Mouse (Mus musculus): ENCODE results near the gene Hs6st3.
A peak's percentile ranks its signal among the peaks of the same experiment; 100 is the strongest.
"Not testable (repeated sequence)": the region's sequence is repeated elsewhere in the genome, so short reads cannot be mapped to it uniquely, and the experiment has no call there.

Gene Hs6st3

DNA sequence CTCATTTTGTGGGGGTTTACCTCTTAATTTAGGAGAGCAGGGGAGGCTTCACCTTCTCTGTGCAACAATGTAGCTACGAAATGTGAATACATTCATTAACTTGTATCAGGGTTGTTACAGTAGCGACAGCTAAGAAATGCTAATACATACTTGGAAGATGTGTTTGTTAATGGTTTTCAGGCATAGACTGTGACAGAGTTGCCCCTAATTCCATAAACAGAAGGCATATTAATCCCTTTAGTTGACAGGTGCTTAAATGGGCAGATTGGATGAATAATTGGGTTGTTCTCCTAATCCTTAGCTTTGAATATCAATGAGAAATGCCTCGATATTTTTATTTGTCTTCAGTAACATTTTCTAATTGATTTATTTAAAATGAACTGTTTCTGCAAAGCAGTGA is 314.7 kb downstream of the Hs6st3 start:
- no peak for DNase-seq (ENCODE audit: low spot score)

- DNase-seq (ENCODE audit: low spot score) = no peak
Observed at GRCm38 (mm10) chr14:119464308-119464707, 326.2 kb downstream of the Hs6st3 start.

GRCm38 (mm10) chr14:119464883-119465282 is 326.7 kb downstream of the Hs6st3 start:
- no peak for DNase-seq (ENCODE audit: low spot score)

- peak; percentile 63 for DNase-seq (ENCODE audit: low spot score)
Observed at GRCm38 (mm10) chr14:119466899-119467588, 328.9 kb downstream of the Hs6st3 start.

DNA sequence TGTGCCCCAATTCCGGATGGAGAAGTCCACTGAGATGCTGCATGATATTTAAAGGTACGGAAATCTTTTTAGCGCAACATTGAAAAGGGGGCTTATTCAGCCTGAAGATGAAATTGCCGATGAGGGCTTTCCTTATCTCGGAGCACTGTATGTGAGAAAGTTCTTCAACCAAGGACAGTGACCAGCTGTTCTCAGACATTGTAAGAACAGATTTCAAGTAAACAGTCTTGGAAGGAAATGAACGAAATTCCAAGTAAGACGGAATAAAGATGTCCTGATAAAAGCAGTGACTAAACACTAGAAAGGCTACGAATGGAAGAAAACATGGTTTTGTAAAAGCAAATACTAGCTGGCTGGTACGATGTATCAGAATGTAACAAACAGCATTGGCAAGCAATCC is 338.4 kb downstream of the Hs6st3 start:
- no peak for DNase-seq (ENCODE audit: low spot score)

GRCm38 (mm10) chr14:119477836-119478235 is 339.7 kb downstream of the Hs6st3 start:
- no peak for DNase-seq (ENCODE audit: low spot score)

DNA sequence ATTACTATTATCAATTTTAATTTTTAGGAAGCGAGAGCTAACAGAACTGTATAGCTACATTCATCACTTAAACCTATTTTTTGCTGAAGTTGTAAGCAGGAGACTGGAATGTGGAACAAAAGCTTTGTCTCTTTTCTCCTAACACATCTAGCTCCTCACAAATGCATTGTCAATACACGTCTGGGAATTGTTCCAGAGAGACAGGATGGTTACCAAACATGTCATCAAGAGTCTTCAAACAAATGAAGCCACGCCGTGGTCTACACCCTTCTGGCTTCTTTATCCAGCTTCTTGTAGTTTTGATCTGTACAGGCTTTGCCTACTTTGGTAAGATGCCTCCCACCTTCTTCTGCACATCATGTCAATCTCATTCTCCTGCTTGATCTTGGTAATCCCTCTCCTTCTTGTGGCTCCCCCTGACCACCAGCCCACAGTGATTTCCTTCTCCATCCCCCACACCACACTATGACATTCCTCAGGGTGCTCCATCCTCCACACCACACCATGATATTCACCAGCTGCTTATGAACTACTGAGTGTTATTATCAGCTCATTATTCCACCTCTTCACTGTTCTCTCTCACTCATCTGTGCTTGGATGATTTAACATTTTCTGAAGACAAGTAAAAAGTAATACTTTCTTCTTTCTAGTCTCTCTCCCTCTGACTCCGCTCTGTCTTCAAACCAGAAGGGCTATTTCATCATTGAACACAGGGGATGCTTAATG is 351.0 kb downstream of the Hs6st3 start:
- DNase-seq (ENCODE audit: low spot score) = no peak

DNA sequence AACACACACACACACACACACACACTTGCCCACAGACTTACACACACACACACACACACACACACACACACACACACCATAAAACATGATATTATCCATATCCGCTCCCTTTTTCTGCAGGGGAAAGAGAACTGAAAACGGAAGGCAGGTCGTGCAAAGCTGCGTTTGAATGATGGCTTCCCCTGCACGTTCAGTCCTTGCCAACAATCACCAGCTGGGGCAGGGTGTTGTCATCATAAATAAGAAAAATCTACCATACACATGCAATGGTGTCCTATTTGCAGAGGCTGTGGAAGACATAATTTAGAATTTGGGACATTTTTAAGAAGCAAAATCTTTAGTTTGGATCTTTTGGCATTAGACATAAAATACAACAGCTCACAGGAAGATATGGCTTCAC is 382.5 kb downstream of the Hs6st3 start:
- DNase-seq (ENCODE audit: low spot score) = no peak

- no peak for DNase-seq (ENCODE audit: low spot score)
Observed at GRCm38 (mm10) chr14:119521056-119521455, 382.9 kb downstream of the Hs6st3 start.

- DNase-seq (ENCODE audit: low spot score) = no peak
Observed at GRCm38 (mm10) chr14:119532889-119533546, 394.9 kb downstream of the Hs6st3 start.

DNA sequence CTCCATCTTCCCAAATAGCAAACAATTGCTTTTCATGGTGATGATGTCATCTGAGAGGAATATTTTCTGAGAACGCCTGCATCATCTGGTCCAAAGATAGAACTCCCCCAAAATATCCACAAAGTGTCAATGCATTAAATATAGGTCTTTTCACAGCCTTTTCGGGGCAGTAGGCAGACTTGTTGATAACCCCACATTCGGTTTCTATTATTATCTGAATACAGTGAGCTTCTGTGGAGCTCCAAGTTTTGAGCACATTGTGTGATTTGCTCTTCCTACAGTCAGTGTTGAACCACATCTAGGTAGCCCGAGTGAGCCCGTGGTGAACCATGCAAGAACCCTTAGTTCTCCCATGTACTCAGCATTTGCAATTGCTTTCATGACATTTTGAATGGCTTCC is 402.4 kb downstream of the Hs6st3 start:
- DNase-seq (ENCODE audit: low spot score) = no peak

DNA sequence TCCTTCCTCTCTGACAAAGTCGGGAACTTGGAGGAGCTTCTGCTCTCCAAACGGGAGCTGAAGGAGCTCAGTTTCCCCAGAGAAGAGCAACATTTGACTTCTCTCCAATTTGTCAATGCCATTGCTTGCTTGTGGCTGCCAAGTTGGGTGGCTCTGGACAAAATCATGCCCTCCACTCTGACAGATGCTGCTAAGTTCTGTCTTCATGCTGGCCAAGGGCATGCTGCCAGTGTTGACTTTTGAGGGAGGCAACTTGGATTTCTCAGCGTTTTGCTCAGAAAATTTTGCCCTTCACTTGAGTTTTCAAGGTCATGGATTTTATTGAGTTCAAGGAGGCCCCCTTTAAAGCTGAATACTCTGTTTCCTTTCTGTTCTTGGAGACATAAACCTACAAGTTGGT is 406.5 kb downstream of the Hs6st3 start:
- DNase-seq (ENCODE audit: low spot score) = peak; percentile 69

- no peak for DNase-seq (ENCODE audit: low spot score)
Observed at GRCm38 (mm10) chr14:119558356-119558755, 420.2 kb downstream of the Hs6st3 start.

DNA sequence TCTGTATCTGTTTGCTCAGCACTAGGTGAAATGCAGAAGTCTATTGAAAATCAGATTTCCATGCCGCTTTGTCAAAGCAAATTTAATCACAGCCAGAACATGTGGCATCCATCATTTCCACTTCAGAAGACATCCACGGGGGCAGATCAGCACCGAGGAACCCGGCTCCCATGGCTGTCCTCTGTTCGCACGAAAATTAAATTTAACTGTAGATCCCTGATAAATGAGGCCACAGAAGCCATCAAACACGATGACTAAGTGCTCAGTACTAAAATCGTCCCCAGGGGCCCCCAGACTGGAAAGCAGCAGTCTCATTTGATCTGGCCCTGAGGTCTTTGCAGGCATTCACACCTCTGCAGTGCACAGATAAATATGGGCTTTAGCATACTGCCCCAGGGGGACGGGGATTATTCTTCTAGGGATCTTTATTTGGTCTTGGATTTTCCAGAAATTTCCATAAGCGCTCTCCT is 443.9 kb downstream of the Hs6st3 start:
- DNase-seq (ENCODE audit: low spot score) = peak; percentile 87

DNA sequence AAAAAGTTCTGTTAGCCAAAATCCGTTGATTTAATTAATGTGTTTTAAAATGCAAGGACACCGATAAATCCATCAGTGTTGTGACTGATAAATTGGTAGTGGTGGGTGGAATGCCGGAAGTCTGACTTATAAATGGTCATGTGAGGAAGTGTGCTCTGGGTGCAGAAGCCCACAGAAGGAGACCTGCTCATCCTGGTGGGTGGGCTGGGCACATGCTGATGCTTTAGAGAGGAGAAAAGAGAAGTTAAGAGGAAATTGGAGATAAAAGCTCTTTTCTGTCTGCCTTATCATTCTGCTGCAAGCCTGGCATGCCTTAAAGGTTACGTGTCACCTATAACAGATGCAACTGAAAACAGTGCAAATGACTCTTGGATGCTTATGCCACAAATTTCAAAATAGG is 446.9 kb downstream of the Hs6st3 start:
- DNase-seq (ENCODE audit: low spot score) = no peak

DNA sequence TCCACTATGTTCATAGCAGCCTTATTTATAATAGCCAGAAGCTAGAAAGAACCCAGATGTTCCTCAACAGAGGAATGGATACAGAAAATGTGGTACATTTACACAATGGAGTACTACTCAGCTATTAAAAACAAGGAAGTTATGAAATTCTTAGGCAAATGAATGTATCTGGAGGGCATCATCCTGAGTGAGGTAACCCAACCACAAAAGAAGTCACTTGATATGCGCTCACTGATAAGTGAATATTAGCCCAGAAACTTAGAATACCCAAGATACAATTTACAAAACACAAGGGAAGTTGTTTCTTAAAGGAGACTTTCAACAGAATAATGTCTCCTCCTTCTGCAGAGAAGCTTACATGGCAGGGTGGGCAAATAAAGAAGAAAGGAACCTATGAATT is 449.2 kb downstream of the Hs6st3 start:
- not testable (repeated sequence) for DNase-seq (ENCODE audit: low spot score)

DNA sequence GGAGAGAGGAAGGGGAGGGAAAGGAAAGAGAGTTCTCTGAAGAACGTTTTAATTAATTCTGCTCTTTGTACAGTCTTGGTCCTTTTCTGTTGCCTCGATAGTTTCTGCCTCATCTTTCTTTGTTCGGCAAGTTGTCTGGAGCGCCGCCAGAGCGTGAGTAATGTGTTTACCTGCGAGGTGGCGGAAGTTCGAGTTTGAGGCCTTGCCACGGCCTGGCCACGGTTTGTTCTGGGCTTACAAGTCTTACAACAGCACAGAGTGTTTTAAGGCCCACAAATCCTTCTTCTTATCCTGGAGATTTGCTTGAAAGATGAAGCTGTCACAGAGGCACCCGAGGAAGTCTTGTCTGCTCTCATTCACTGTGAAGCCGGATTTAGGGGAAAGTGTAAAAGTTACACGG is 466.2 kb downstream of the Hs6st3 start:
- no peak for DNase-seq (ENCODE audit: low spot score)

DNA sequence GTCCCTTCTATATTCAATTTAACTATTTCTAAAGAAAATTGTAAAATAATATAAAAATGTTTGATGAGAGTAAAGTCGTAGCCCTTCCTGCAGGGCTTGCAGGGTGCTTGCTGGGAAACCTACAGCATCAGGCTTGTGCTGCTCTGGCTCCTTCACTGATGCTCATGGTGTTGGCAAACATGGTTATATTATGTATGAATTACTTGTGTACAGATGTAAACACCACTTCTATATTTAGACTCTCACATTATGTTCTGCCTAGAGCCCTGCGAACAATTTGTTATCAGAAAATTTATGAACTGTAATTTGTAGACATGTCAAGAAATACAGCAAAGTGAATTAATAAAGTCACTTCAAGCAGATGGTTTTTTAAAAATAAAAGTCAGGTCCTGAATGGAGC is 474.7 kb downstream of the Hs6st3 start:
- DNase-seq (ENCODE audit: low spot score) = no peak

DNA sequence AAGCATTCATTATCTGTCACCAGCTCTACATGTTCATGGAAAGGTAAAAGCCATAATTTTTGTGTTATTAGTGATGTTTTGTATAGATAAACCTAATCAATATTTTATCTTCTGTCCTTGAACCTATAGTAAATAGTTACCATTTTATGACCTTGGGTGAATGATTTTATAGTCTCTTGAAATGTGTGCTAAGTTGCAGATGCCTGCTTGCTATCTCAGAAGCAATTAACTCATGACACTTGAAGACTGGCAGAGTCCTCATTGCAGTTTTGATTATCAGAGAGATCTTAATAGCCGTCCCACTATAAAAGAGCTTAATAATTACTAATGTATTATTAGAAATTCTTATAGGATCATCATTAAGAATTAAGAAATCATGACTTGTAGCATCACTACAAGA is 491.0 kb downstream of the Hs6st3 start:
- DNase-seq (ENCODE audit: low spot score) = no peak

DNA sequence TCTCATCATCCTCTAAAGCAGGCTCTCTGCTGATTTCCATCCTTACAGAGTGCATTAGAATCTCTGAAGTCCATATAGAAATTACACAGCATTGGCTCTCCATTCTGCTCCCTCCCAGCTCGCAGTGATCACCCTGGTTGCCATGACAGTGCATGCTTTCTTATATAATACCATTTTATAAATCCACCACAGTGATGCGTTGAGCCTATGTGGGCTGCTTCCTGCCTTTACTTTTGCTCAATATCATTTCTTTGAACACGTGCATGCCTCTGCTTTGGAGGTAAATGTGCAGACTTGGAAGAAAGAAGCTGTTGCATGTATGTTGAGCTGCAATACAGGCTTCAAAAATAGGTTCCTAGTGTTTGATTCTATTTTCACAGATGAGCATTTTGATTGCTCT is 494.9 kb downstream of the Hs6st3 start:
- no peak for DNase-seq (ENCODE audit: low spot score)

DNA sequence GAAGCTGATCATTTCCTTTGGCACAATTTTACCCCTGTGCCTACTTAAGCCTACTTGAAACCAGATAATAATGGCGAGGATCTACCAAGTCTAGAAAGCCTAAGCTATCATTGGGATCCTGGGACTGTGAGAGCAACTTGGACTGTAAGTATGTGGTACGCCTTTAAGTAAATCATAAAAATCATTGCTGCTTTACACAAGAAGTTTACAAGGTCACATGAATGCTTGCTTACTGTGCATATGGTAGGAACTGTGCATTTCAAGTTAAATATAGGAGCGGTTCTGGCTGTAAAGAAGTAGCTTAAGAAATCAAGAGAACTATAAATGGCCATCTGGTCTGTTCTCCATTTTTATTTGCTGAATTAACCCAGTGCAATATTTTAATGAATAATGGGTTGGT is 495.5 kb downstream of the Hs6st3 start:
- no peak for DNase-seq (ENCODE audit: low spot score)

GRCm38 (mm10) chr14:119642874-119643273 is 504.7 kb downstream of the Hs6st3 start:
- DNase-seq (ENCODE audit: low spot score) = no peak

DNA sequence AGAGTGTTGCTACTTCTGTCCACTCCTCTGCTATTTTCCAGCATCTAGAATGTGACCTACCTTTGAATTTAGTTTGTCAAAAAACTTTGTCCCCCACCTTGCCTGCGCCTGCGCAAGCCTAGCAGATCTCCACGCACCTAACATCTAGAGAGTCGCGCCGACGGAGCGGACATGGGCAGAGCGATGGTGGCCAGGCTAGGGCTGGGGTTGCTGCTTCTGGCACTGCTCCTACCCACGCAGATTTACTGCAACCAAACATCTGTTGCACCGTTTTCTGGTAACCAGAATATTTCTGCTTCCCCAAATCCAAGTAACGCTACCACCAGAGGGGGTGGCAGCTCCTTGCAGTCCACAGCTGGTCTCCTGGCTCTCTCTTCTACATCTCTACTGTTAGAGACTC is 505.7 kb downstream of the Hs6st3 start:
- no peak for DNase-seq (ENCODE audit: low spot score)

All from MN1 (cell line).